Mouse (Mus musculus) lung, postnatal 0 days (tissue): Measurements from ENCODE around the gene Usp34.

Experiments
- CTCF ChIP-seq: IDR thresholded peaks from 2 replicates; pipeline ENCODE4 v1.5.1; 2016; ENCODE audit warnings: antibody characterized with exemption, mild to moderate bottlenecking
- EP300 ChIP-seq: IDR thresholded peaks from 2 replicates; pipeline ENCODE4 v1.6.1; 2016; ENCODE audit warnings: antibody characterized with exemption, mild to moderate bottlenecking, control low read depth

- TF ChIP-seq CTCF (no peak), EP300 (no peak)
These were observed 190.6 kb downstream of the Usp34 start for GRCm38 (mm10) chr11:23497335-23497717.
